Mouse (Mus musculus) olfactory bulb, adult 2 months (tissue): ENCODE data around the gene Ak8.

ENCODE experiments used
- CTCF ChIP-seq: fragments of 200-500 bp; IDR thresholded peaks from 2 replicates; pipeline ENCODE4 v1.5.1; 2012; ENCODE audit warnings: low read depth, mild to moderate bottlenecking, low read length, moderate library complexity; ENCODE audit not compliant: insufficient read depth
- POLR2A ChIP-seq: fragments of 200-500 bp; IDR thresholded peaks from 2 replicates; pipeline ENCODE4 v1.6.1; 2012; ENCODE audit warnings: mild to moderate bottlenecking, low read depth, low read length, moderate library complexity; ENCODE audit not compliant: insufficient read depth

DNA sequence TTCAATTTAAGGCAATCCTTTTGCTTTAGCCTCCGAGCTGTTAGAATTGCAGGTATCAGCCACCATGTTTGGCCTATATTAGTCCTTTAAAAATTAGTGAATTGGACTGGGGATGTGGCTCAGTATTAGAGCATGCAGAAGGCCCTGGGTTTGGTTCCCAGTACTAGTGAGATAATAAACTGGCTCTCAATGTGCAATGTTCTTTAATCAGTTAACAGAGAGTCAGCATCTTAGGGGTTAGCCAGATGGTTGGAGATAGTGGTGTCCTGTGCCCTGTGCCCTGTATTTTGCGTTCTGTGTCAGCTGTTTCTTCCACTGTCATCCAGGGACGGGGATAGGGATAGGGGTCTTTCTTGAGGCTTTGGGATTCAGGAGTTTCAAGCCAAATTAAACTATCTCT is 37.1 kb upstream of the Ak8 start:
- TF ChIP-seq CTCF (no peak), POLR2A (no peak)
